Mouse (Mus musculus): Measurements from ENCODE around the gene Adam1a. TPM values are rescaled to one million over a fixed set of nuclear protein-coding genes. Genes with fewer than 3 reads are reported as not detected.
A peak's percentile ranks its signal among the peaks of the same experiment; 100 is the strongest.

Adam1a gene
- total and polyA plus RNA-seq, 2 experiments from 2014 or later = 2.4 to 17.0 TPM

DNA sequence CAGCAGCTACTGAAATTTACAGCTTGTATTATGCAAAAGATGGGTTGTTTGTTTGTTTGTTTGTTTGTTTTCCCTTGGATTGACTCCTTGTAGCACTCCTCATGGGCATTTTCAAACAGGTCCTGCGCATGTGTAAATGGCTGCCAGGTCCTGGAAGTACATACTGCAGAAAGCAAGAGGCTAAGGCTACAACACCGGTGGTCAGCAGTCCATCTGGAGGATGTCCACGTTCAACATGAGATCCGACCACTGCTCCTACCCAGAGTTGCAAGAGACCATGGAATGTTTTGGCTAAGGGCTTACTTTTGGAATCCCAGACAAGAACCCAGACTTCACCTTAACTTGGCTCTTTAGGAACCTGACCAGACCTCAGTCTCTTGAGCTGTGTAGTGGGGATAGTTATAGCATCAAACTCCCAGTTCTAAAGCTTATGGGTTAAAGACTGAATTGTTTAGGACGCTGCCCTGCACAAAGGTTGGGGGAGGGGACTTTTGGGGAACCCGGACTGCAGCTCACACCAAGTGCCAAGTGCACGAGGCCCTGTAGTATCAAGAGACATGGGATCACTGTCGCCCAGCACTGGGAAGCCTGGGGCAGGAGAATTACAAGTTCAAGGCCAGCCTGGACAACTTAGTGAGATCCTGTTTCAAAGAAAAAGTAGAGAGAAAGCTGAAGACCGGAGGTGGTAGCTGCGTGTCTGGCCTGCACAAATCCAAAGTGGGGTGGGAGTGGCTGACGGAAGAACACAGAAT lies 47.0 kb upstream of the Adam1a start:
- DNase-seq (ENCODE audit: low spot score) (no peak), ATAC-seq (ENCODE audit: low FRiP score) (no peak)
- no peak for TF ChIP-seq CTCF (IDR thresholded peaks at IDR 0.05)
- Histone ChIP-seq H3K4me2 (ENCODE audit: low read depth, low read length, poor library complexity, severe bottlenecking) (peak overlapping the region; percentile 93), H3K4me1 (ENCODE audit: insufficient read depth, low read length) (0 out of 2 replicates have a peak, but pooled peaks cover 3% of the 10 kb centered on the region), H3K4me3 (ENCODE audit: low read depth, low read length) (peak overlapping the region; percentile 53; the same call in 1 of the 2 replicates), H3K27ac (ENCODE audit: low read depth, low read length) (no peak overlapping the region), H3K27me3 (ENCODE audit: insufficient read depth, low read length) (no peaks in the 10 kb centered on the region), H3K9me3 (ENCODE audit: low read length) (no peaks in the 10 kb centered on the region), H3K9ac (replicated peaks; ENCODE audit: low read length, poor library complexity, severe bottlenecking) (no peak overlapping the region), H3K36me3 (ENCODE audit: insufficient read depth, low read length) (no peaks in the 10 kb centered on the region)
- WGBS = 64% methylated on average over 11 of the region's 11 CpGs

DNA sequence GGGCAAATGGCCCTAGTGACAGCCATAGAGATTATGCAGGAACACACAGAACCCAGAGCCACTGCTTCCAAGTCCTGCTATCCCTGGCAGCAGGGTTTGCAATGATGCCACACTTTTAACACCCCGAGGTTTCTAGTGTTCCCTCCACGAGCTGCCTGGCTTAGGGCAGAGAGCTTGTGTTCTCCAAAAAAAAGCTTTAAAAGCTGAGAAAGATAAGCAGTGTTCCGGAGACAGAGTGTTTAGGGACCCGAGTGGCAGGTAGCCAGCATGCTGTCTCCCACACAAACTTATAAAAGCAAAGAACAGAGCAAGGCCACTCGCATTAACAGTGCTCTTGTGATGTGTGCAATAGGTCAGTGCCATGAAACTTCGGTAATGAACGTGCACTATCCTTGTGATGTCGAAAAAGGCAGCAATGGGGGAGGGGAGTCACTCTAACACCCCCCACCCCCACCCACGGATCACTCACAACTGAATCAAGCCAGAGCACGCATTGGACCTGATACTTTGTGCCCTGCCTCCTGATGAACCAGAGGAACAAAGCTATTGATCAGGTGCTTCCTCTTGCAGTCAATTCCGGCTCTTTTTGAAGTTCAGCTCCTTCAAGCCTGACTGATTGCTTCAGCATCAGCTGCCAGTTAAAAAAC lies 46.3 kb upstream of the Adam1a start:
- ATAC-seq (ENCODE audit: low FRiP score) (no peak), DNase-seq (ENCODE audit: low spot score) (no peak)

DNA sequence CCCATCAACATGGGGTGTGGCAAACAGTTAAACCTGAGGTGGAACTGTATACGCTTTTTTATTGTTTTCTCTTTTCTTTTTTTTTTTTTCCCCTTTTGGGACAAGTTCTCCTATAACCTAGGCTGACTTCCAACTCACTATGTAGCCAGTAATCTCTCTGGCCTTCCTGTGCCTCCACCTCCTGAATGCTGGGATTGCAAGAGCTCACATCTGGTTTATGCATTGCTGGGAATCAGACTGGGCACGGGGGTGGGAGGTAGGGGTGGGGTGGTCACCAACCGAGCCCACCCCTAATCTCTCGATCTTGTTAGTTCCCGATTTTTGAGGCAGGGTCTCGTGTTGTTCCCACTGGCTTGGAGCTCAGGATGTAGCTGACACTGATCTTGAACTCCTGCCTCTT lies 44.6 kb upstream of the Adam1a start:
- H3K27ac ChIP-seq (ENCODE audit: low read depth, low read length) = no peak overlapping the region
- no peaks in the 10 kb centered on the region for H3K9me3 ChIP-seq (ENCODE audit: low read length)
- no peak overlapping the region for H3K4me3 ChIP-seq (ENCODE audit: low read depth, low read length)
- 0 out of 2 replicates have a peak, but pooled peaks cover 3% of the 10 kb centered on the region for H3K4me1 ChIP-seq (ENCODE audit: insufficient read depth, low read length)
- H3K4me2 ChIP-seq (ENCODE audit: low read depth, low read length, poor library complexity, severe bottlenecking) = no peak overlapping the region
- H3K9ac ChIP-seq (replicated peaks; ENCODE audit: low read length, poor library complexity, severe bottlenecking) = no peak overlapping the region
- no peak for ATAC-seq (ENCODE audit: low FRiP score)
- 92% methylated on average over 6 of the region's 6 CpGs for WGBS
- no peak for DNase-seq (ENCODE audit: low spot score)
- no peaks in the 10 kb centered on the region for H3K36me3 ChIP-seq (ENCODE audit: insufficient read depth, low read length)
- H3K27me3 ChIP-seq (ENCODE audit: insufficient read depth, low read length) = no peaks in the 10 kb centered on the region
- no peak for TF ChIP-seq CTCF (IDR thresholded peaks at IDR 0.05)

More for the DNA sequence above, 46.3 kb upstream of the Adam1a start:
- Histone ChIP-seq H3K36me3 (ENCODE audit: insufficient read depth, low read length) (no peaks in the 10 kb centered on the region), H3K4me1 (ENCODE audit: insufficient read depth, low read length) (0 out of 2 replicates have a peak, but pooled peaks cover 3% of the 10 kb centered on the region), H3K27me3 (ENCODE audit: insufficient read depth, low read length) (no peaks in the 10 kb centered on the region), H3K27ac (ENCODE audit: low read depth, low read length) (no peak overlapping the region), H3K9me3 (ENCODE audit: low read length) (no peaks in the 10 kb centered on the region), H3K4me3 (ENCODE audit: low read depth, low read length) (no peak overlapping the region), H3K9ac (replicated peaks; ENCODE audit: low read length, poor library complexity, severe bottlenecking) (no peak overlapping the region), H3K4me2 (ENCODE audit: low read depth, low read length, poor library complexity, severe bottlenecking) (peak overlapping the region; percentile 9; the same call in 1 of the 2 replicates)
- TF ChIP-seq CTCF (IDR thresholded peaks at IDR 0.05) = no peak
- 67% methylated on average over 11 of the region's 11 CpGs for WGBS

DNA sequence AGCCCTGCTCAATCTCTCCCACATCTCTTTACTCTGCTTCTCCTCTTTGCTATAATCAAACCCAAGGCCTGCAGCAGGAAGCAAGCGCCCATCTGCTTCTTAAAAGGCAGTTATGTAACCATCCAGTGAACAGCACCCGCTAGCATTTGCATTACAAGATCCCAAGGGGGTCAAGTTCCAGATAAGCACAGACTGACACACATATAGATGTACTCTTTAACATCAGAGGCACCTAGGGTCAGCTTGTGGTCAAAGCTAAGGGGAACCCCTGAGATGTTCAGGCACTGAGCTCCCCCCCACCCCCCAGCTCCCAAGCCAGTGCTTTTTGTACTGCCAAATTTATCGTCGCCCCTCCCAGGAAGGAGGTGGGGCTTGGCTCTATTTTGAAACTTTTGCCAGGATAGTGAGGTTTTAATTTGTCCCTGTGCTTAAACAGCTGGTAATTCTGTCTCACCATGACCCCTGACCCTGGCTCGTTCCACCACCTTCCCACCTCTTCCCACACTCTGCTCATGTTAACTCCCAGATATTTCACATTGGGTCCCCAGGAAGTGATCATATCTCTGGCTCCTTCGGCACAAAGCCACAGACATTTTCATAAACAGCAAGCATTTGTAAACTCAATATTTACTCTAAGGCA lies 41.2 kb upstream of the Adam1a start:
- H3K9me3 ChIP-seq (ENCODE audit: low read length) = no peaks in the 10 kb centered on the region
- no peak for TF ChIP-seq CTCF (IDR thresholded peaks at IDR 0.05)
- no peak for ATAC-seq (ENCODE audit: low FRiP score)
- no peak overlapping the region for H3K27ac ChIP-seq (ENCODE audit: low read depth, low read length)
- H3K4me2 ChIP-seq (ENCODE audit: low read depth, low read length, poor library complexity, severe bottlenecking) = no peak overlapping the region
- WGBS = 77% methylated on average over 6 of the region's 6 CpGs
- H3K4me3 ChIP-seq (ENCODE audit: low read depth, low read length) = no peak overlapping the region
- H3K27me3 ChIP-seq (ENCODE audit: insufficient read depth, low read length) = no peaks in the 10 kb centered on the region
- H3K36me3 ChIP-seq (ENCODE audit: insufficient read depth, low read length) = no peaks in the 10 kb centered on the region
- no peaks in the 10 kb centered on the region for H3K4me1 ChIP-seq (ENCODE audit: insufficient read depth, low read length)
- no peak for DNase-seq (ENCODE audit: low spot score)
- H3K9ac ChIP-seq (replicated peaks; ENCODE audit: low read length, poor library complexity, severe bottlenecking) = no peak overlapping the region

DNA sequence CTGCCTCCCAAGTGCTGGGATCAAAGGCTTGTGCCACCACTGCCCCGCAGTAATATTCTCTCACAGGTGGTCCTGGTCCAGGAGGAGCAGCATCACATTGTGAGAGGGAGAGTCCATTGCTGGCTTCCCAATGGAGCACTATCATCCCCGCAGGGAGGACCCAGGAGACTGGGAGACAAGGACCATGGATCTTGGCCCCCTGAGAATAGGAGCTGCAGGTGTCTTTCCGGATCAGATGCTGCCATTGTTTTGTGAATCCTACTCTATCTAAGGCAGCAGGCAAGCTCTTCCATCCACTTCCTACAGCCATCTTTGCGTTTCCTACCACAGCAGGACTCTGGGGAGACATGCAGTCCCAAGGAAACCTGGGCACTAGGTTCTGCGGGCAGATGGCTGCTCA lies 40.4 kb upstream of the Adam1a start:
- H3K9ac ChIP-seq (replicated peaks; ENCODE audit: low read length, poor library complexity, severe bottlenecking) = no peak overlapping the region
- H3K27ac ChIP-seq (ENCODE audit: low read depth, low read length) = no peak overlapping the region
- H3K27me3 ChIP-seq (ENCODE audit: insufficient read depth, low read length) = no peaks in the 10 kb centered on the region
- no peak for ATAC-seq (ENCODE audit: low FRiP score)
- 78% methylated on average over 5 of the region's 5 CpGs for WGBS
- H3K36me3 ChIP-seq (ENCODE audit: insufficient read depth, low read length) = no peaks in the 10 kb centered on the region
- H3K9me3 ChIP-seq (ENCODE audit: low read length) = no peaks in the 10 kb centered on the region
- no peak for DNase-seq (ENCODE audit: low spot score)
- TF ChIP-seq CTCF (IDR thresholded peaks at IDR 0.05) = no peak
- H3K4me3 ChIP-seq (ENCODE audit: low read depth, low read length) = no peak overlapping the region
- H3K4me2 ChIP-seq (ENCODE audit: low read depth, low read length, poor library complexity, severe bottlenecking) = no peak overlapping the region
- H3K4me1 ChIP-seq (ENCODE audit: insufficient read depth, low read length) = no peaks in the 10 kb centered on the region

DNA sequence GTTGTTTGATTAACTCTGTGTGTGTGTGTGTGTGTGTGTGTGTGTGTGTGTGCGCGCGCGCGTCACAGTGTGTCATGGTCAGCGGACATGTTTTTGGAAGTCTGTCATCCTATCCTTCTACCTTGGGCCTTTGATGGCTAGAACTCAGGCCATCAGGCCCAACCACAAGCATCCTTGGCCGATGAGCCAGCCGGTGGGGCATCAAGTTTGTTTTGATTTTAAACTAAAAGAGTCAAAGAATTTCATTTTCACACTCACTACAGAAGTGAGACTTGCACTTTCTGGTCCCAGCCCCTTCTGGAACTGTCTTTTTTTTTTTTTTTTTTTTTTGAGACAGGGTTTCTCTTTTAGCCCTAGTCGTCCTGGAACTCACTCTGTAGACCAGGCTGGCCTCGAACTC lies 39.7 kb upstream of the Adam1a start:
- H3K4me1 ChIP-seq (ENCODE audit: insufficient read depth, low read length) = no peaks in the 10 kb centered on the region
- no peak overlapping the region for H3K27ac ChIP-seq (ENCODE audit: low read depth, low read length)
- H3K4me2 ChIP-seq (ENCODE audit: low read depth, low read length, poor library complexity, severe bottlenecking) = no peak overlapping the region
- DNase-seq (ENCODE audit: low spot score) = no peak
- ATAC-seq (ENCODE audit: low FRiP score) = no peak
- no peak overlapping the region for H3K9ac ChIP-seq (replicated peaks; ENCODE audit: low read length, poor library complexity, severe bottlenecking)
- H3K36me3 ChIP-seq (ENCODE audit: insufficient read depth, low read length) = no peaks in the 10 kb centered on the region
- no peak for TF ChIP-seq CTCF (IDR thresholded peaks at IDR 0.05)
- WGBS = 96% methylated on average over 10 of the region's 10 CpGs
- no peak overlapping the region for H3K4me3 ChIP-seq (ENCODE audit: low read depth, low read length)
- H3K9me3 ChIP-seq (ENCODE audit: low read length) = no peaks in the 10 kb centered on the region
- no peaks in the 10 kb centered on the region for H3K27me3 ChIP-seq (ENCODE audit: insufficient read depth, low read length)

All from midbrain, postnatal 0 days (tissue).